ENCODE assay signal across 26 mouse cellular contexts in genomic region chr17:67902847-67903246, GRCm38 (mm10).
DNase-seq lines count a peak whose midpoint lies in the region; ATAC-seq and TF ChIP-seq lines count a peak whose summit lies in the region.
"Had no signal": no experiment of that assay in that cellular context is flagged by ENCODE, and none has a peak within 500 bp of the region (broad histone marks: within the 10 kb centered on the region; RNA-seq: fewer than 3 reads in every experiment).

No protein-coding gene starts in this region.

- WGBS in heart, embryonic 12.5 days = 73% methylated on average over 4 of the region's 4 CpGs
- WGBS in limb, embryonic 14.5 days = 79% methylated on average over 4 of the region's 4 CpGs
- WGBS in limb, embryonic 10.5 days = 90% methylated on average over 4 of the region's 4 CpGs

- ATAC-seq in heart, embryonic 12.5 days (ENCODE audit: insufficient number of reproducible peaks, low FRiP score) = peak; percentile 63; the same call in 1 of the 2 replicates
- ATAC-seq in limb, embryonic 14.5 days (ENCODE audit: low FRiP score, low read depth) = 0 out of 2 replicates have a peak, but pooled peaks have one; percentile 45
- peak; percentile 71 for ATAC-seq in common myeloid progenitor, adult 5-6 weeks (replicated peaks; ENCODE audit: low read depth, poor library complexity, severe bottlenecking)
- peak; percentile 49; the same call in 1 of the 2 replicates for ATAC-seq in megakaryocyte, adult 5-6 weeks (ENCODE audit: poor library complexity, severe bottlenecking)
- ATAC-seq: lung, postnatal 0 days had no signal

- peaks cover 4% of the 10 kb centered on the region; the same call in 1 of the 2 replicates for H3K36me3 ChIP-seq in heart, embryonic 12.5 days
- H3K36me3 ChIP-seq in limb, embryonic 14.5 days (ENCODE audit: control insufficient read depth, insufficient read depth, low read length) = peaks cover 15% of the 10 kb centered on the region
- H3K36me3 ChIP-seq in limb, embryonic 10.5 days = peaks cover 36% of the 10 kb centered on the region
- H3K36me3 ChIP-seq: hindbrain, embryonic 15.5 days; liver, embryonic 15.5 days; midbrain, embryonic 12.5 days; neural tube, embryonic 12.5 days had no signal

- DNase-seq in heart, postnatal 25 days (ENCODE audit: low spot score) = no peak
- DNase-seq in limb, embryonic 14.5 days (ENCODE audit: low spot score) = no peak
- no peak for DNase-seq in limb, embryonic 10.5 days (ENCODE audit: low spot score)
- DNase-seq in cerebellum, postnatal 4 days (ENCODE audit: low spot score in 2 of 2) = no peak
- no peak for DNase-seq in natural killer cell, adult 2 months (ENCODE audit: low spot score in 2 of 2)
- DNase-seq: adrenal gland, postnatal 10 days; cerebellum, adult 18-20 months; cerebellum, postnatal 14 days; gastrocnemius, postnatal 25 days; heart, postnatal 14 days; layer of hippocampus, adult 9-11 months; liver; thymus, postnatal 14 days had no signal

- peaks cover 9% of the 10 kb centered on the region; the same call in 1 of the 2 replicates for H3K4me1 ChIP-seq in heart, embryonic 12.5 days (replicated peaks)
- H3K4me1 ChIP-seq in limb, embryonic 14.5 days (ENCODE audit: control insufficient read depth, insufficient read depth, low read length) = peaks cover 4% of the 10 kb centered on the region
- peaks cover 8% of the 10 kb centered on the region for H3K4me1 ChIP-seq in limb, embryonic 10.5 days
- H3K4me1 ChIP-seq: hindbrain, embryonic 15.5 days; liver, embryonic 15.5 days; midbrain, embryonic 12.5 days; neural tube, embryonic 12.5 days had no signal

- TF ChIP-seq POLR2A in limb, embryonic 14.5 days (IDR thresholded peaks at IDR 0.05; ENCODE audit: borderline replicate concordance, extremely low read depth, insufficient read depth, insufficient read length) = no peak

- H3K27me3 ChIP-seq in heart, embryonic 12.5 days (replicated peaks) = no peaks in the 10 kb centered on the region
- H3K27me3 ChIP-seq in limb, embryonic 14.5 days (ENCODE audit: control insufficient read depth, insufficient read depth, low read length) = no peaks in the 10 kb centered on the region
- no peaks in the 10 kb centered on the region for H3K27me3 ChIP-seq in limb, embryonic 10.5 days (ENCODE audit: low read depth, poor library complexity, severe bottlenecking)
- H3K27me3 ChIP-seq: heart, embryonic 13.5 days; hindbrain, embryonic 15.5 days; kidney, embryonic 15.5 days; liver, embryonic 15.5 days; midbrain, embryonic 12.5 days; neural tube, embryonic 12.5 days had no signal

- H3K9ac ChIP-seq in heart, embryonic 12.5 days = no peak overlapping the region
- H3K9ac ChIP-seq in limb, embryonic 14.5 days (ENCODE audit: low read depth, low read length, severe bottlenecking) = no peak overlapping the region
- H3K9ac ChIP-seq: heart, embryonic 13.5 days; hindbrain, embryonic 15.5 days; kidney, embryonic 15.5 days; liver, embryonic 15.5 days; midbrain, embryonic 12.5 days; neural tube, embryonic 12.5 days had no signal

- no peaks in the 10 kb centered on the region for H3K9me3 ChIP-seq in heart, embryonic 12.5 days (replicated peaks)
- no peaks in the 10 kb centered on the region for H3K9me3 ChIP-seq in limb, embryonic 14.5 days (ENCODE audit: control insufficient read depth, low read length)
- H3K9me3 ChIP-seq in limb, embryonic 10.5 days (replicated peaks) = no peaks in the 10 kb centered on the region
- H3K9me3 ChIP-seq: forebrain, embryonic 10.5 days; heart, embryonic 13.5 days; hindbrain, embryonic 15.5 days; kidney, embryonic 15.5 days; liver, embryonic 15.5 days; midbrain, embryonic 12.5 days; neural tube, embryonic 12.5 days had no signal

- intact Hi-C loops in heart, postnatal 25 days (cut with DNase I) = no loop called here

- no peak overlapping the region for H3K4me3 ChIP-seq in heart, embryonic 12.5 days
- H3K4me3 ChIP-seq in limb, embryonic 14.5 days (replicated peaks; ENCODE audit: low read length) = no peak overlapping the region
- no peak overlapping the region for H3K4me3 ChIP-seq in limb, embryonic 10.5 days
- H3K4me3 ChIP-seq: forebrain, embryonic 10.5 days; heart, embryonic 13.5 days; hindbrain, embryonic 15.5 days; kidney, embryonic 15.5 days; left cerebral cortex, adult 2 months; liver, embryonic 15.5 days; midbrain, embryonic 12.5 days; neural tube, embryonic 12.5 days had no signal

- no peak overlapping the region for H3K4me2 ChIP-seq in heart, embryonic 12.5 days
- no peak overlapping the region for H3K4me2 ChIP-seq in limb, embryonic 14.5 days (replicated peaks; ENCODE audit: low read depth, low read length, severe bottlenecking)
- H3K4me2 ChIP-seq: heart, embryonic 13.5 days; hindbrain, embryonic 15.5 days; kidney, embryonic 15.5 days; liver, embryonic 15.5 days; midbrain, embryonic 12.5 days; neural tube, embryonic 12.5 days had no signal

- no peak overlapping the region for H3K27ac ChIP-seq in heart, embryonic 12.5 days (ENCODE audit: poor library complexity, severe bottlenecking)
- H3K27ac ChIP-seq in limb, embryonic 14.5 days (replicated peaks; ENCODE audit: low read depth, low read length) = no peak overlapping the region
- no peak overlapping the region for H3K27ac ChIP-seq in limb, embryonic 10.5 days
- H3K27ac ChIP-seq: forebrain, embryonic 10.5 days; heart, embryonic 13.5 days; hindbrain, embryonic 15.5 days; kidney, embryonic 15.5 days; left cerebral cortex, adult 2 months; liver, embryonic 15.5 days; macrophage; midbrain, embryonic 12.5 days; neural tube, embryonic 12.5 days had no signal
